Mouse (Mus musculus): ENCODE data around the gene Tenm3. TPM values are rescaled to one million over a fixed set of nuclear protein-coding genes. Genes with fewer than 3 reads are reported as not detected.
A peak's percentile ranks its signal among the peaks of the same experiment; 100 is the strongest.

The Tenm3 gene
- polyA plus RNA-seq, 1 experiment: 19.1 TPM

GRCm38 (mm10) chr8:48553791-48554288 is 289.9 kb downstream of the Tenm3 start:
- TF ChIP-seq CTCF (IDR thresholded peaks at IDR 0.05; ENCODE audit: extremely low read depth, insufficient read depth, low read length) (no peak), POLR2A (IDR thresholded peaks at IDR 0.05; ENCODE audit: extremely low read depth, insufficient read depth, low read length) (no peak)
- H3K27ac ChIP-seq (ENCODE audit: insufficient read depth, low read length): no peak overlapping the region
- peak overlapping the region; percentile 97 for H3K4me3 ChIP-seq (ENCODE audit: insufficient read depth, low read length)
- no peaks in the 10 kb centered on the region; the same call in 1 of the 2 replicates for H3K4me1 ChIP-seq (ENCODE audit: control insufficient read depth, insufficient read depth, low read length)

- TF ChIP-seq CTCF (IDR thresholded peaks at IDR 0.05; ENCODE audit: extremely low read depth, insufficient read depth, low read length) (no peak), POLR2A (IDR thresholded peaks at IDR 0.05; ENCODE audit: extremely low read depth, insufficient read depth, low read length) (no peak)
- Histone ChIP-seq H3K4me3 (ENCODE audit: insufficient read depth, low read length) (no peak overlapping the region), H3K4me1 (ENCODE audit: control insufficient read depth, insufficient read depth, low read length) (no peaks in the 10 kb centered on the region; the same call in 1 of the 2 replicates), H3K27ac (ENCODE audit: insufficient read depth, low read length) (no peak overlapping the region)
These were observed 291.4 kb downstream of the Tenm3 start for GRCm38 (mm10) chr8:48552306-48552705.

- TF ChIP-seq POLR2A (IDR thresholded peaks at IDR 0.05; ENCODE audit: extremely low read depth, insufficient read depth, low read length): no peak
- no peak overlapping the region for H3K4me3 ChIP-seq (ENCODE audit: insufficient read depth, low read length)
- no peak overlapping the region for H3K27ac ChIP-seq (ENCODE audit: insufficient read depth, low read length)
- no peaks in the 10 kb centered on the region; the same call in 1 of the 2 replicates for H3K4me1 ChIP-seq (ENCODE audit: control insufficient read depth, insufficient read depth, low read length)
These were observed 292.4 kb downstream of the Tenm3 start for GRCm38 (mm10) chr8:48551370-48551769.

- TF ChIP-seq POLR2A (IDR thresholded peaks at IDR 0.05; ENCODE audit: extremely low read depth, insufficient read depth, low read length) (no peak), CTCF (IDR thresholded peaks at IDR 0.05; ENCODE audit: extremely low read depth, insufficient read depth, low read length) (no peak)
- no peak overlapping the region for H3K27ac ChIP-seq (ENCODE audit: insufficient read depth, low read length)
These were observed 294.8 kb downstream of the Tenm3 start for GRCm38 (mm10) chr8:48548908-48549307.

GRCm38 (mm10) chr8:48545631-48546030 is 298.1 kb downstream of the Tenm3 start:
- H3K4me1 ChIP-seq (ENCODE audit: control insufficient read depth, insufficient read depth, low read length): no peaks in the 10 kb centered on the region
- no peak overlapping the region for H3K27ac ChIP-seq (ENCODE audit: insufficient read depth, low read length)
- TF ChIP-seq POLR2A (IDR thresholded peaks at IDR 0.05; ENCODE audit: extremely low read depth, insufficient read depth, low read length): no peak
- TF ChIP-seq CTCF (IDR thresholded peaks at IDR 0.05; ENCODE audit: extremely low read depth, insufficient read depth, low read length): no peak
- H3K4me3 ChIP-seq (ENCODE audit: insufficient read depth, low read length): no peak overlapping the region

More at GRCm38 (mm10) chr8:48548908-48549307, 294.8 kb downstream of the Tenm3 start:
- H3K4me1 ChIP-seq (ENCODE audit: control insufficient read depth, insufficient read depth, low read length): no peaks in the 10 kb centered on the region; the same call in 1 of the 2 replicates
- H3K4me3 ChIP-seq (ENCODE audit: insufficient read depth, low read length): no peak overlapping the region

GRCm38 (mm10) chr8:48544840-48545239 is 298.9 kb downstream of the Tenm3 start:
- H3K27ac ChIP-seq (ENCODE audit: insufficient read depth, low read length): no peak overlapping the region
- H3K4me3 ChIP-seq (ENCODE audit: insufficient read depth, low read length): no peak overlapping the region
- TF ChIP-seq POLR2A (IDR thresholded peaks at IDR 0.05; ENCODE audit: extremely low read depth, insufficient read depth, low read length): no peak
- TF ChIP-seq CTCF (IDR thresholded peaks at IDR 0.05; ENCODE audit: extremely low read depth, insufficient read depth, low read length): no peak
- no peaks in the 10 kb centered on the region for H3K4me1 ChIP-seq (ENCODE audit: control insufficient read depth, insufficient read depth, low read length)

GRCm38 (mm10) chr8:48542141-48542540 is 301.6 kb downstream of the Tenm3 start:
- Histone ChIP-seq H3K27ac (ENCODE audit: insufficient read depth, low read length) (no peak overlapping the region), H3K4me3 (ENCODE audit: insufficient read depth, low read length) (no peak overlapping the region), H3K4me1 (ENCODE audit: control insufficient read depth, insufficient read depth, low read length) (no peaks in the 10 kb centered on the region)
- TF ChIP-seq CTCF (IDR thresholded peaks at IDR 0.05; ENCODE audit: extremely low read depth, insufficient read depth, low read length) (no peak), POLR2A (IDR thresholded peaks at IDR 0.05; ENCODE audit: extremely low read depth, insufficient read depth, low read length) (no peak)

- Histone ChIP-seq H3K27ac (ENCODE audit: insufficient read depth, low read length) (no peak overlapping the region), H3K4me1 (ENCODE audit: control insufficient read depth, insufficient read depth, low read length) (no peaks in the 10 kb centered on the region), H3K4me3 (ENCODE audit: insufficient read depth, low read length) (no peak overlapping the region)
- no peak for TF ChIP-seq POLR2A (IDR thresholded peaks at IDR 0.05; ENCODE audit: extremely low read depth, insufficient read depth, low read length)
- no peak for TF ChIP-seq CTCF (IDR thresholded peaks at IDR 0.05; ENCODE audit: extremely low read depth, insufficient read depth, low read length)
These were observed 302.9 kb downstream of the Tenm3 start for GRCm38 (mm10) chr8:48540894-48541293.

GRCm38 (mm10) chr8:48535833-48536232 is 307.9 kb downstream of the Tenm3 start:
- TF ChIP-seq CTCF (IDR thresholded peaks at IDR 0.05; ENCODE audit: extremely low read depth, insufficient read depth, low read length) (no peak), POLR2A (IDR thresholded peaks at IDR 0.05; ENCODE audit: extremely low read depth, insufficient read depth, low read length) (no peak)
- Histone ChIP-seq H3K4me3 (ENCODE audit: insufficient read depth, low read length) (no peak overlapping the region), H3K4me1 (ENCODE audit: control insufficient read depth, insufficient read depth, low read length) (peaks cover 1% of the 10 kb centered on the region; the same call in 1 of the 2 replicates), H3K27ac (ENCODE audit: insufficient read depth, low read length) (no peak overlapping the region)

- Histone ChIP-seq H3K27ac (ENCODE audit: insufficient read depth, low read length) (no peak overlapping the region), H3K4me1 (ENCODE audit: control insufficient read depth, insufficient read depth, low read length) (peaks cover 1% of the 10 kb centered on the region; the same call in 1 of the 2 replicates), H3K4me3 (ENCODE audit: insufficient read depth, low read length) (no peak overlapping the region)
- TF ChIP-seq POLR2A (IDR thresholded peaks at IDR 0.05; ENCODE audit: extremely low read depth, insufficient read depth, low read length): no peak
- TF ChIP-seq CTCF (IDR thresholded peaks at IDR 0.05; ENCODE audit: extremely low read depth, insufficient read depth, low read length): no peak
These were observed 312.0 kb downstream of the Tenm3 start for GRCm38 (mm10) chr8:48531795-48532194.
